Mouse (Mus musculus) CD8-positive naive resting alpha-beta T cell, adult 57 days (primary cell): ENCODE measurements around the gene Crtac1. TPM values are rescaled to one million over a fixed set of nuclear protein-coding genes. Genes with fewer than 3 reads are reported as not detected.

Source experiments
- total RNA-seq: library from RNA; stranded (reverse); gene quantifications from one replicate; pipeline ENCODE4 v1.2.4, GENCODE M21; 2023

Crtac1 gene
- total RNA-seq, result not detected

GRCm38 (mm10) chr19:42431485-42432190 is at the start of gene Crtac1:
Crtac1 (minus strand) TSS chr19:42431783.

GRCm38 (mm10) chr19:42247519-42247918 is 184.1 kb downstream of the Crtac1 start, which contains the start of gene Golga7b:
Golga7b (plus strand) TSS chr19:42247574.

Other genes starting within 250 kb of the Crtac1 start
- not detected for gene Sfrp5, start 229.5 kb downstream of the Crtac1 start, total RNA-seq
- gene Golga7b, start 184.2 kb downstream of the Crtac1 start, total RNA-seq, result not detected
- 37.2 TPM for gene R3hcc1l, start 87.0 kb upstream of the Crtac1 start, total RNA-seq
- gene Loxl4, start 181.0 kb upstream of the Crtac1 start, total RNA-seq, result 0.21 TPM